Mouse (Mus musculus) adrenal gland, adult 18-20 months (tissue): ENCODE data around the gene Hoxd8. TPM values are rescaled to one million over a fixed set of nuclear protein-coding genes. Genes with fewer than 3 reads are reported as not detected.

ENCODE experiments used
- DNase-seq, 2 experiments: peaks; one replicate each; pipeline ENCODE4 v3.0.0; 2021 to 2022; ENCODE audit warnings: low spot score in 2 of 2
- long read RNA-seq, 2 experiments: library from polyadenylated mRNA; stranded (forward); transcript quantifications; one replicate each; pipeline ENCODE4 v2.0.0; 2021
- total RNA-seq, 2 experiments: library from RNA; stranded (reverse); gene quantifications; 1 replicate in 1 of 2; 2 replicates in 1 of 2; pipeline ENCODE4 v1.2.3; 2021

Hoxd8 gene
- total RNA-seq: 10 to 100 TPM; 24.6 to 36.4 TPM
- long read RNA-seq, experiment 1, transcript Hoxd8-202 (2 exons, 1,758 nt): minor isoform, 12 of 32 reads
- long read RNA-seq, experiment 1, transcript Hoxd8-201 (2 exons, 2,634 nt): major isoform, 19 of 32 reads
- long read RNA-seq, experiment 1, partial matches to known transcripts: 0 of 32 reads
- long read RNA-seq, experiment 1, other reads (novel, unspliced or antisense): 1 of 32 reads
- long read RNA-seq, experiment 2, transcript Hoxd8-201 (2 exons, 2,634 nt): major isoform, 46 of 86 reads
- long read RNA-seq, experiment 2, transcript Hoxd8-202 (2 exons, 1,758 nt): minor isoform, 37 of 86 reads
- long read RNA-seq, experiment 2, partial matches to known transcripts: 0 of 86 reads
- long read RNA-seq, experiment 2, other reads (novel, unspliced or antisense): 3 of 86 reads

GRCm38 (mm10) chr2:74704393-74704998, at the start of gene Hoxd8:
Hoxd8 (plus strand) TSS chr2:74704615.
- peak; percentile 78 to 83 for DNase-seq

GRCm38 (mm10) chr2:74654743-74655419, 49.5 kb upstream of the Hoxd8 start:
- no peak for DNase-seq

- DNase-seq: no peak
These were observed 49.0 kb upstream of the Hoxd8 start for GRCm38 (mm10) chr2:74655420-74655781.

GRCm38 (mm10) chr2:74655821-74656631, 48.4 kb upstream of the Hoxd8 start:
- DNase-seq: no peak

DNA sequence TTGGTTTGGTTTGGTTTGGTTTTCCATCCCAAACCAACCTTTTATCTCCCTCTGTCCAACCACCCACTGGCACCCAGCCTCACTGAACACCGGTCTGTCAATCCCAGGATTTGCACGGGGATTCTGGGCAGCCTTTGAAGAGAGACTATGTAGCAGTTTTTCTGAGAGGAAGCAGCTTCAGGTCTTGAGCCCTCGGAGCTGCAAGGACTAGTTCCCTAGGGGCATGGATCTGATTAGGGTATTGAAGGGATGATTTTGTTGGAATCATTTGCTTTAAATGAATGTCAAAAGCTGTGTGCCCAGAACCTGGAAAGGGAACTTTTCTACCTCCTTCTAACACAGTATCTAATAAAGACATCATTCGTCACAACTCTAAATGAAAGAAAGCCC, 47.8 kb upstream of the Hoxd8 start:
- DNase-seq: no peak

- DNase-seq: no peak
These were observed 47.0 kb upstream of the Hoxd8 start for GRCm38 (mm10) chr2:74657251-74658023.

DNA sequence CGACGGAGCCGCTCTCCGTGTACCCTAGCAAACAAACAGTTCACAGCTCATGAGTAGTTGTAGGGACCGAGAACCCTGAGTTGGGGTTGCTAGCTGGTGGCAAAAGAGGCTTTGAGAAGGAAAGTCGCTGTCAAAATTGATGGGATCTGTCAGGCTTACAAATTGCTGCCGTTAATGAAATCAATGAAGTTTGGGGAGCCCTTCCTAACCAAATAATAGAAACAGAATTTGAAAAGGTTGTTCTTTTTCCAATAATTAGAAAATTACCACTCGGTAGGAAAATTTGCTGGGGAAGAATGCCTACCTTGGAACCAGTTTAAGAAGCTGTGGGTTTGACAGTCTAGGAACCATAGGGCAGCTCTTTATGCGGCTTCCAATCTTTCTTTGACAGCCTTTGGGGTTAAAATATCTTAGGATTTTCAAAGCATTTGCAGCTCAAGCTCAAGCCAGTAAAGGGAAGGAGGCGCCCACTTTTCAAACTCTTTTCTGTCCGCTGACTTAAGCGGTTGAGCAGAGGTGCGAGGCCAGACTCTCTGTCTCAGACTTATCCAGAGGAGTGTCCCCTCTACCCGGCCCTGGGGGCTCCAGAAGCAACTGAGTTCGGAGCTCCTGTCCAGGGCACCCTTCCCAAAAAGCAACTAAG, 46.3 kb upstream of the Hoxd8 start:
- no peak for DNase-seq

- no peak for DNase-seq
These were observed 45.6 kb upstream of the Hoxd8 start for GRCm38 (mm10) chr2:74658667-74659371.

- DNase-seq: no peak
These were observed 44.9 kb upstream of the Hoxd8 start, which contains the start of gene Evx2 for GRCm38 (mm10) chr2:74659507-74660005. Evx2 (minus strand) TSS chr2:74659557.

GRCm38 (mm10) chr2:74660421-74661375, 43.7 kb upstream of the Hoxd8 start:
- no peak for DNase-seq

- DNase-seq: no peak
These were observed 42.7 kb upstream of the Hoxd8 start for GRCm38 (mm10) chr2:74661685-74662084.

- no peak for DNase-seq
These were observed 41.0 kb upstream of the Hoxd8 start for GRCm38 (mm10) chr2:74663291-74663925.

DNA sequence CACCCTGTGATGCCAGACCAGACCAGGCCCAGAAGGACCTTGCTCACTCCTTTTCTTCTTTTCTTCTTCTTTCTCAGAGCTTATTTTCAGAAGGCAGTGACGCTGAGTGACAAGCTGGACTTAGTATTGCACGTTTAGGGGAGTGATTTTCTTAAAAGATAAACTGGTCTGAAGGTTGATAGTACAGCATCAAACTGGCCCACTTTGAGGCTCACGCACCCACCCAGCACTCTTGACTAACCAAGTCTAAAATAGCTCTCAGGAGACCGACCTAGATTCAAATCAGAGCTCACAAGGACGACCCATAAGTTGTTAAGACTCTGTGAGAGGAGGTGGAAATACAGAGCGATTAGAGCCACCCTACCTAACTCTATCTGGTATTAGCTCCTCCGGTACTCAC, 38.0 kb upstream of the Hoxd8 start:
- no peak for DNase-seq

DNA sequence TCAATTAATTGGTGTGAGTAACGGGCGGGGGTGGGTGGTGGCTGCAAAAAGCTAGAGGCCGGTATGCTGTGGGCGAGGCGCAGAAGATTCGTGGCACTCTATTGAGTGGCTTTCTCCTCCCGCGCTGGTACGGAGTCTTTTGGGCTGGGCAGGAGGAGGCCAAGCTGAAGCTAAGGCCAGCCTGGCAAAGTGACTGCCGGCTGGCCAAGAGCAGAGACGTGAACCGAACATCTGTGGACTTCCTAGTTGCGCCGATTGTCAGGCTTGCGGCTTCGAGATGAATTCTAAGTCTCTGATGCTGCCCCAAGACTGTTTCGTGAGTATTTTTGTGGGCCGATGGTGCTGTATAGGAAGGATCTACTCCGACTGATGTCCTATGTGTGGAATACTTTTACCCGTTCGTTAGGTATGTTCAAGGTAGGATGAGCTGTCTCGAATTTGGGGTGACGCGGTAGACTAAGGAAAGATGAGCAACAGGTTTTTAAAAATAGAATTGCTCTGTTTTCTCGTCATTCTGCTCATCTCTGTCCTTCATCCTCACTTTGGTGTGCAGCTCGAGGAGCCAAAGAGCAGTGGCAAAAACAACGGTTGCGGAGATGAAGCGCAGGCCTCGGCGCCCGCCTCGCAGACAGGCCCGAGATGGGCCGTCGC, 37.1 kb upstream of the Hoxd8 start:
- no peak for DNase-seq

GRCm38 (mm10) chr2:74667842-74668357, 36.5 kb upstream of the Hoxd8 start, which contains the start of gene Hoxd13:
Hoxd13 (plus strand) TSS chr2:74668310.
- DNase-seq: no peak

GRCm38 (mm10) chr2:74668370-74669229, 35.8 kb upstream of the Hoxd8 start:
- DNase-seq: no peak
